Mouse (Mus musculus) neural tube, embryonic 15.5 days (tissue): ENCODE measurements around the gene Slc13a4. TPM values are rescaled to one million over a fixed set of nuclear protein-coding genes. Genes with fewer than 3 reads are reported as not detected.

Experiments used
- ATAC-seq: fragments of 200-750 bp; cut with Nextera tagmentation; 2 replicates; pipeline ENCODE4 v1.8.0; 2017; ENCODE audit warnings: mild to moderate bottlenecking, moderate TSS enrichment, moderate library complexity; ENCODE audit not compliant: low FRiP score
- H3K27ac ChIP-seq: fragments of 300-500 bp; sonication (generic); replicated peaks from 2 replicates; pipeline ENCODE4 v1.5.1; 2015; ENCODE audit warnings: mild to moderate bottlenecking, inconsistent platforms
- H3K27me3 ChIP-seq: fragments of 300-500 bp; sonication (generic); replicated peaks from 2 replicates; pipeline ENCODE4 v1.6.1; 2015; ENCODE audit warnings: inconsistent platforms
- H3K36me3 ChIP-seq: fragments of 300-500 bp; sonication (generic); 2 replicates; pipeline ENCODE4 v1.6.1; 2015; ENCODE audit warnings: inconsistent platforms
- H3K4me1 ChIP-seq: fragments of 300-500 bp; sonication (generic); 2 replicates; pipeline ENCODE4 v1.6.1; 2015; ENCODE audit warnings: inconsistent platforms
- H3K4me2 ChIP-seq: fragments of 300-500 bp; sonication (generic); 2 replicates; pipeline ENCODE4 v1.6.1; 2015; ENCODE audit warnings: inconsistent platforms, mild to moderate bottlenecking, moderate library complexity
- H3K4me3 ChIP-seq: fragments of 300-500 bp; sonication (generic); replicated peaks from 2 replicates; pipeline ENCODE4 v1.5.1; 2015; ENCODE audit warnings: mild to moderate bottlenecking, inconsistent platforms
- H3K9ac ChIP-seq: fragments of 300-500 bp; sonication (generic); replicated peaks from 2 replicates; pipeline ENCODE4 v1.6.1; 2015; ENCODE audit warnings: mild to moderate bottlenecking, inconsistent platforms
- H3K9me3 ChIP-seq: fragments of 300-500 bp; sonication (generic); replicated peaks from 2 replicates; pipeline ENCODE4 v1.6.1; 2016; ENCODE audit warnings: inconsistent platforms
- WGBS: fragments of 180-500 bp; shearing (Covaris S2); methylation state at CpG from one replicate; pipeline ENCODE4 v1.1.7; 2015; ENCODE audit warnings: mixed read lengths; 5-methylcytosine and 5-hydroxymethylcytosine counted together
- polyA plus RNA-seq: library from polyadenylated mRNA; unstranded; fragments of >200 nt; fragmentation: Nextera tagmentation; extraction: Ambion mirVana; gene quantifications from 2 replicates; pipeline ENCODE4 v1.2.1, GENCODE M21; 2015

Gene Slc13a4
- polyA plus RNA-seq, 1 experiment from 2014 or later = 2.3 TPM

GRCm38 (mm10) chr6:35333632-35334031 lies 25.7 kb upstream of the Slc13a4 start:
- H3K4me1 ChIP-seq = 0 out of 2 replicates have a peak, but pooled peaks cover 1% of the 10 kb centered on the region
- H3K27ac ChIP-seq = no peak overlapping the region
- 39% methylated on average over 3 of the region's 3 CpGs for WGBS
- no peaks in the 10 kb centered on the region for H3K27me3 ChIP-seq
- no peak overlapping the region for H3K4me3 ChIP-seq
- H3K36me3 ChIP-seq = no peaks in the 10 kb centered on the region
- no peaks in the 10 kb centered on the region for H3K9me3 ChIP-seq
- H3K4me2 ChIP-seq = no peak overlapping the region
- H3K9ac ChIP-seq = no peak overlapping the region
- ATAC-seq = no peak

DNA sequence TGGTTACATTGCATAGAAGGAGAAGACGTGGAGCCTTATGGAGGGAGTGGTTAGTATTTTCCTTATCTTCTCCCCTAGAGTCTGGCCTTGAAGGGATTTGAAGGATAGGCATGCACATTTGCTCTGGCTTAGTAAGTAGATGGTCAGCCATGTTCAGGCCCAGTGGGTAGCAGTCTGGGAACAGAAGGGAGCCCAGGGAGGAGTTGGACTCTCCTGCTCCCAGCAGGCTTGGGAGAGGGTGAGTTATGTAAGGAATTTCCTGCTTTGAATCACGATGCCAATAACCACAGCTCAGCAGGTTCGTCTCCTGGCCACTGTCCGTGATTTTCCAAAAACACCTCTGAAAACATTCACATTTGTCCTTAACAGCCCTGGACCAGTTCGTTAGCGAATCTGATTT lies 22.9 kb upstream of the Slc13a4 start:
- Histone ChIP-seq H3K27ac (no peak overlapping the region), H3K4me2 (no peak overlapping the region), H3K36me3 (no peaks in the 10 kb centered on the region), H3K4me1 (no peaks in the 10 kb centered on the region), H3K9ac (no peak overlapping the region), H3K4me3 (no peak overlapping the region), H3K9me3 (no peaks in the 10 kb centered on the region), H3K27me3 (no peaks in the 10 kb centered on the region)
- ATAC-seq = no peak
- 70% methylated on average over 6 of the region's 6 CpGs for WGBS

DNA sequence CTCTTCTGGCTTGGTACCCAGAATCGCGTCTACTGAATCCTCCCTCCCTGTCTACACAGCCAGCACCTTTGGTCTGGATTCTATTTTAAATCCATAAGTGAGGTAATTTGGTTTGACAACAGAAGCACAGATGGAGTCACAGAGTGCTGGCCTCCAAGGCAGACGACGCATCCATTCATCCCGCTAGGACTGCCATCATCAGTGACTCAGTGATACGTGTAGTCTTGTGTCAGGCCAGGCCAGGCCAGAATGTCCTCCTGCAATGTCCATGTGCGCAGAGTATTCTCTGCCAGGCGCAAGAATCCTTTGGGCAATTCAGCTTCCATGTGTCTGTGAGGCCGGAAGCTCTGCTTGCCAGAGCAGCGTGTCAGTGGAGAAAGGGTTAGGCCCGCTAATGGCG lies 22.0 kb upstream of the Slc13a4 start:
- WGBS = 96% methylated on average over 12 of the region's 12 CpGs
- Histone ChIP-seq H3K4me1 (peaks cover under 1% of the 10 kb centered on the region; the same call in 1 of the 2 replicates), H3K4me2 (no peak overlapping the region), H3K27me3 (no peaks in the 10 kb centered on the region), H3K9me3 (no peaks in the 10 kb centered on the region), H3K4me3 (no peak overlapping the region), H3K27ac (no peak overlapping the region), H3K36me3 (no peaks in the 10 kb centered on the region), H3K9ac (no peak overlapping the region)
- no peak for ATAC-seq

GRCm38 (mm10) chr6:35326111-35326515 lies 18.2 kb upstream of the Slc13a4 start, which contains the start of gene Fam180a:
Fam180a (minus strand) TSS chr6:35326141.
- Histone ChIP-seq H3K9ac (no peak within 1 kb of the TSS), H3K27ac (no peak within 1 kb of the TSS), H3K4me3 (no peak within 1 kb of the TSS), H3K4me1 (peaks cover 8% of the 10 kb centered on the region; the same call in 1 of the 2 replicates), H3K4me2 (no peak within 1 kb of the TSS), H3K36me3 (no peaks in the 10 kb centered on the region), H3K9me3 (no peaks in the 10 kb centered on the region), H3K27me3 (no peaks in the 10 kb centered on the region)
- no peak for ATAC-seq
- 84% methylated on average over 9 of the region's 9 CpGs for WGBS

- H3K9me3 ChIP-seq = no peaks in the 10 kb centered on the region
Measured at GRCm38 (mm10) chr6:35324306-35324705, 16.4 kb upstream of the Slc13a4 start.

DNA sequence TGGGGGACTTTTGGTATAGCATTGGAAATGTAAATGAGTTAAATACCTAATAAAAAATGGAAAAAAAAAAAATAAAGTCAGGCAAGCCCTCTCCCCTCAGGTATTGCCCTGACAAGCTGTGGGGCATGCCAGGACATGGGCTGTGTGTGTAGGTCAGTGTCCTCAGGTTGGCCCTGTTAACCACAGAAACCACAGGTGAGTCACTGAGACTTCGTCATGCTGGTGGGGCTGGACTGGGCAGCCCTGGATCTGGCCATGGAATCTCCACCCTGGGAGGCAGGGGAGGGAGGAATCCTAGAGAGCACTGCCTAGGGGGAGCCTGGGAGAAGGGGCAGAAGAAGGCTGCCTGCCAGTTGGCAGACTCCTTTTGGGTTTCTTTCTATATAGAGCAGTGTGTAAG lies 15.1 kb upstream of the Slc13a4 start:
- H3K27me3 ChIP-seq = no peaks in the 10 kb centered on the region
- peaks cover 8% of the 10 kb centered on the region; the same call in 1 of the 2 replicates for H3K4me1 ChIP-seq
- H3K9ac ChIP-seq = no peak overlapping the region
- H3K4me2 ChIP-seq = no peak overlapping the region
- H3K9me3 ChIP-seq = no peaks in the 10 kb centered on the region
- no peak for ATAC-seq
- H3K4me3 ChIP-seq = no peak overlapping the region
- no peaks in the 10 kb centered on the region for H3K36me3 ChIP-seq
- H3K27ac ChIP-seq = no peak overlapping the region
- WGBS = 74% methylated on average over 1 of the region's 1 CpGs

More at GRCm38 (mm10) chr6:35324306-35324705, 16.4 kb upstream of the Slc13a4 start:
- no peak overlapping the region for H3K27ac ChIP-seq
- ATAC-seq = no peak
- WGBS = 64% methylated on average over 9 of the region's 9 CpGs
- no peak overlapping the region for H3K4me3 ChIP-seq
- no peak overlapping the region for H3K9ac ChIP-seq
- H3K27me3 ChIP-seq = no peaks in the 10 kb centered on the region
- H3K4me1 ChIP-seq = peaks cover 8% of the 10 kb centered on the region; the same call in 1 of the 2 replicates
- no peak overlapping the region for H3K4me2 ChIP-seq
- H3K36me3 ChIP-seq = no peaks in the 10 kb centered on the region

GRCm38 (mm10) chr6:35321105-35321504 lies 13.2 kb upstream of the Slc13a4 start:
- H3K27me3 ChIP-seq = no peaks in the 10 kb centered on the region
- no peak for ATAC-seq
- no peaks in the 10 kb centered on the region for H3K36me3 ChIP-seq
- H3K4me2 ChIP-seq = no peak overlapping the region
- no peak overlapping the region for H3K27ac ChIP-seq
- no peak overlapping the region for H3K4me3 ChIP-seq
- no peak overlapping the region for H3K9ac ChIP-seq
- H3K9me3 ChIP-seq = no peaks in the 10 kb centered on the region
- 84% methylated on average over 4 of the region's 4 CpGs for WGBS
- peaks cover 8% of the 10 kb centered on the region; the same call in 1 of the 2 replicates for H3K4me1 ChIP-seq

GRCm38 (mm10) chr6:35319850-35320249 lies 11.9 kb upstream of the Slc13a4 start:
- Histone ChIP-seq H3K36me3 (no peaks in the 10 kb centered on the region), H3K4me2 (no peak overlapping the region), H3K9me3 (no peaks in the 10 kb centered on the region), H3K9ac (no peak overlapping the region), H3K4me3 (no peak overlapping the region), H3K27me3 (no peaks in the 10 kb centered on the region), H3K27ac (no peak overlapping the region), H3K4me1 (peaks cover 6% of the 10 kb centered on the region; the same call in 1 of the 2 replicates)
- ATAC-seq = no peak
- 82% methylated on average over 6 of the region's 6 CpGs for WGBS

DNA sequence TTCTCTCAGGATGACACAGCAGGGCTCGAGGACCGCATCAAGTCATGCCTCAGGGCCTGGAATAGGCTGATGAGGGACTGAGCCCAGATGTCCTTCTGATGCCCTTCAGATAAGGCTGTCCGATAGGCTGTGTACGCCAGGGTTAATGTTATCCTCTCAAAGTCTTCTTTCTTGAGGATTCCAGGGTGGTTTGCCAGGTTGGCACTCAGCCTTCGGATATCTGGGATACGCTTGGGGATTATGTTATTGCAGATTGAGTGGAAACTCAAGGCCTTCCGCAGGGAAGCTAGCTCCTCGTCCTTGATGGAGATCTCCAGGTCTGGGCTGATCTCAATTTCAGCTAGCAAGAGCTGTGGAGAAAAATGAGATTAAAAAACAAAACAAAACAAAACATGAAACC lies 5.6 kb upstream of the Slc13a4 start:
- WGBS = 96% methylated on average over 8 of the region's 8 CpGs
- H3K36me3 ChIP-seq = no peaks in the 10 kb centered on the region
- no peak overlapping the region for H3K9ac ChIP-seq
- no peaks in the 10 kb centered on the region for H3K27me3 ChIP-seq
- H3K4me1 ChIP-seq = no peaks in the 10 kb centered on the region
- no peak overlapping the region for H3K27ac ChIP-seq
- no peaks in the 10 kb centered on the region for H3K9me3 ChIP-seq
- no peak for ATAC-seq
- no peak overlapping the region for H3K4me3 ChIP-seq
- no peak overlapping the region for H3K4me2 ChIP-seq

DNA sequence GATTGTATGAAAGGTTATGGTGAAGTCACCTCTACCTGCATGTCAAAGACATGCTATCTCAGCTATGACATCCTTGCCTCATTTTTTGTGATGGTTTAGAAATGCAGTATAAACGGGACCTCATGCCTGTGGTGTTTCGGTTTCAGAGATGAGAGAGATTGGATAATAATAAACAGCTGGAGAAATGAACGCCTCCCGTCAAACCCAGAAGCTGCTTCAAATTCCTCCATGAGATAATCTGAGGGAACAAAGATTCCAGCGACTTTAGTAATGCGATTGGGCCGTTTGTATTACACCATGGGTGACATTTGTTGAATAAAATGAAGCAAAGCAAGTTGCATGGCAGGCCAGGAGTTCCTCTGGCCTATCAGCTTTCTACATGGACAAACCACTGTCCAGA lies 1.5 kb upstream of the Slc13a4 start:
- no peak for ATAC-seq
- WGBS = 85% methylated on average over 7 of the region's 7 CpGs

GRCm38 (mm10) chr6:35307136-35307535 lies 795 bp downstream of the Slc13a4 start:
- Histone ChIP-seq H3K9ac (no peak overlapping the region), H3K4me3 (no peak overlapping the region), H3K27ac (no peak overlapping the region), H3K4me2 (no peak overlapping the region), H3K36me3 (no peaks in the 10 kb centered on the region), H3K9me3 (no peaks in the 10 kb centered on the region), H3K4me1 (no peaks in the 10 kb centered on the region), H3K27me3 (no peaks in the 10 kb centered on the region)
- no peak for ATAC-seq
- WGBS = 73% methylated on average over 13 of the region's 13 CpGs

More for the DNA sequence above, 1.5 kb upstream of the Slc13a4 start:
- no peaks in the 10 kb centered on the region for H3K36me3 ChIP-seq
- H3K9me3 ChIP-seq = no peaks in the 10 kb centered on the region
- H3K4me3 ChIP-seq = no peak overlapping the region
- no peaks in the 10 kb centered on the region for H3K27me3 ChIP-seq
- no peak overlapping the region for H3K4me2 ChIP-seq
- H3K9ac ChIP-seq = no peak overlapping the region
- no peaks in the 10 kb centered on the region for H3K4me1 ChIP-seq
- no peak overlapping the region for H3K27ac ChIP-seq

DNA sequence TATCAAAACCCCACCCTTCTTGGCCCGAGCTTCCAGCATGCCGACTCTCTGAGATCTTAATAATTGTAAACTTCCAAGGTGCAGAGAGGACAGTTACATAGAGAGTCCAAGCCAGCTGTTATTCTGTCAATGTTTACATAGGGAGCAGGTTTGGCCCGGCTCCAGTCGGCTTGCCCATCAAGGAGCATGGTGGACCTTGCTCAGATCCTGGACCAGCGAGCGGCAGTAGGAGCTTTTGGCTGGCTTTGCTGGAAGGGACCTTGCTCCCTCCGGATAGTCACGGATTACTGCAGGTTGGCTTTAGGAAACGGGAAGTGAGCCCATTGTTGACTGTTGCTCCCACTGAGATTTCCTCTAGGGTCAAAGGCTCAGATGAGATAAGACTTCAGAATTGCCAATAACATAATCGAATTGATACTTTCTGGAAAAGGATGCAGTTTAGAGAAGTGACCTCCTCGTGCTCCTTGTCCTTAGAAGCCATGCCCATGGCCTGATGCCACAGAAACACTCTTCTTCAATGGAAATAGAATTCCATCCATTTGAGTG lies 4.5 kb downstream of the Slc13a4 start:
- H3K9ac ChIP-seq = no peak overlapping the region
- H3K27me3 ChIP-seq = no peaks in the 10 kb centered on the region
- no peak for ATAC-seq
- no peaks in the 10 kb centered on the region for H3K36me3 ChIP-seq
- WGBS = 90% methylated on average over 11 of the region's 11 CpGs
- H3K27ac ChIP-seq = no peak overlapping the region
- no peak overlapping the region for H3K4me2 ChIP-seq
- H3K4me3 ChIP-seq = no peak overlapping the region
- H3K9me3 ChIP-seq = no peaks in the 10 kb centered on the region
- H3K4me1 ChIP-seq = no peaks in the 10 kb centered on the region
